Mouse (Mus musculus) megakaryocyte progenitor cell, adult 5-6 weeks (primary cell): ENCODE measurements around the gene Strada. TPM values are rescaled to one million over a fixed set of nuclear protein-coding genes. Genes with fewer than 3 reads are reported as not detected.

Source experiments
- ATAC-seq: replicated peaks from 2 replicates; pipeline ENCODE4 v1.8.0; 2016; ENCODE audit warnings: mild to moderate bottlenecking, moderate TSS enrichment, inconsistent platforms; ENCODE audit not compliant: poor library complexity
- total RNA-seq, 2 experiments: library from RNA; stranded (forward) in 1 of 2; stranded (reverse) in 1 of 2; fragments of 157-497, 149-512 nt in 1 of 2; fragments of 200-1000 nt in 1 of 2; gene quantifications; 2 replicates each; pipeline versions ENCODE4 v1.2.3 to v1.2.4; 2015 to 2017

Gene Strada
- total RNA-seq, 2 experiments from 2014 or later = 21.7 to 31.6 TPM

GRCm38 (mm10) chr11:106192241-106192640 is 9.7 kb downstream of the Strada start:
- no peak for ATAC-seq

- no peak for ATAC-seq
Measured at GRCm38 (mm10) chr11:106191716-106192115, 10.3 kb downstream of the Strada start.

DNA sequence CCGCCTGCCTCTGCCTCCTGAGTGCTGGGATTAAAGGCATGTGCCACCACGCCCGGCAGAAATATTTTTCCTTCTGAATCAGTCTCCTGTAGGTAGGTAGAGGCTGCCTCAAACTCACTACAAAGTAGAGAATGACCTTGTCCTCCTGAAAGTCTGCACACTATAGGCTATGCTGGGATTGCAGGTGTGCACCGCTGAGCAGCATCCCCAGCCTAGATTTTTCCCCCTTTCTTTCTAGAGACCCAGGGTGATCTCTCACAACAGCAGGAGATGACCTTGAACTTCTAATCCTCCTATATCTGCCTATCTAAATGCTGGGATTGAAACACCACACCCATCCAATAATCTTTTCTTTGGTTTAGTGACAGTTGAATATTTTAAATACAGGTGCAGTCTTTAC is 14.6 kb downstream of the Strada start:
- ATAC-seq = no peak

DNA sequence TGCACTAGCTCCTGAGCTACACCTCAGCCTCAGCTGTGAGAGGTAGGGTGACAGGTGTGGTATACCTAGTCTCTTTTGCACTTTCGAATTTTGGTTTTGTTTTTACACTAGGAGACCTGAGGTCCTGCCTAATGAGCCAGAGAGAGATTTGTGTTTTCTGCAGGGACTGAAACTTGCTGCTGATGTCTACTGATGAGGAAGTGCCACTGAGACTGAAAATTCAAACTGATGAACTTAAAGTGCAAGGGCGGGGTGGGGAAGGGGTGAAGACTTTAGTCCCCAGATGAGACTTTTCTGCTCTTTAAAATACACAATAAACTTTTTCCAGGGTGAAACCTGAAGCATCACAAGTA is 21.5 kb downstream of the Strada start:
- ATAC-seq = no peak

- no peak for ATAC-seq
Measured at GRCm38 (mm10) chr11:106179711-106180448, 22.1 kb downstream of the Strada start.

- peak; percentile 90 for ATAC-seq
Measured at GRCm38 (mm10) chr11:106178036-106178782, 23.8 kb downstream of the Strada start.

DNA sequence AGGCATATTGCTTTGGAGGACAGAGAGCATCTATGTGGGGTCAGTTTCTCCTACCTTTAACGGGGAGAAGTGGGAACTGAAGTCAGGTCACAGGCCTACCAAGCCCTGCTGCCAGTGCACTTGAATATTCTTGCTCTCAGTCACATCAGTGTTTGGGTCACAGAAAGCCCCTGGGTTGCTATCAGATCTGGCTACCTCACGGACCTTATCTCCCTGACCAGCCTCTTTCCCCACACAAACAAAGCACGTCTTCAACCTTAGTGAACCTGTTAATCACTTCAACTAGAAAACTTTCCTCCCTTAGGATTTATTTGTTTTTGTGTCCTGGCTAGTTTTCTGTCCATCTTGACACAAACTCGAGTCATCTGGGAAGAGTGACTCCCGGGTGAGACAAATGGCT is 25.6 kb downstream of the Strada start:
- no peak for ATAC-seq

DNA sequence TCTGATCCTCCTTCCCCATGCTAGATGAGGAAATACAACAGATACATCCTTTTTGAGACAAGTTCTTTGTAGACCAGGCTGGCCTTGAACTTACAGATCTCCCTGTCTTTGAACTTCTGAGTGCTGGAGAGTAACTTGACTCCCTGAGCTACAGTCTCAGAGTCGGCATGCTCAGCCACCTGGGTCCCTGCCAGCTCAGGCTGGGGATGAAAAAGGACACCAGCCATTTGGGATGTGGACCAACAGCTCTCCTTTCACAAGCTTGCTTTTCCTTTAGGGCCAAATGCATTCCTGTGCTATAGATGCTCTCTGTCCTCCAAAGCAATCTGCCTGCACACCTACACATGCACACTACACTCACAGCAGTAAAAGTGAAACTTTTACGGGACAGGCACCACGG is 26.9 kb downstream of the Strada start:
- ATAC-seq = no peak

DNA sequence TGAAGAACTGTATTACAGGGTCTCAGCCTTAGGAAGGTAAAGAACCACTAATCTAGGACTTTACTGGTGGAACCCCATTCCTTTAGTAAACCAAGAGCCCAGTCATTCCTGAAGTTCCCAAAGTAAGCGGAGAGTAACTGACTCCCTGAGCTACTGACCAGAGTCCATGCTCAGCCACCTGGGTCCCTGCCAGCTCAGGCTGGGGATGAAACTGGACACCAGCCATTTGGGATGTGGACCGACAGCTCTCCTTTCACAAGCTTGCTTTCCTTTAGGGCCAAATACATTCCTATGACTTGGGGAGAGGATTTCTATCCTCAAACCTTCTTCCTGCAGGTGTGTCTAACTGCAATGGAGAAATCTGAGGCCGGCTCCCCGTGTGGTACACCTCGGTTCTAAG is 27.6 kb downstream of the Strada start:
- ATAC-seq = no peak

- 0 out of 2 replicates have a peak, but pooled peaks have one; percentile 28 for ATAC-seq
Measured at GRCm38 (mm10) chr11:106173228-106173627, 28.7 kb downstream of the Strada start.

DNA sequence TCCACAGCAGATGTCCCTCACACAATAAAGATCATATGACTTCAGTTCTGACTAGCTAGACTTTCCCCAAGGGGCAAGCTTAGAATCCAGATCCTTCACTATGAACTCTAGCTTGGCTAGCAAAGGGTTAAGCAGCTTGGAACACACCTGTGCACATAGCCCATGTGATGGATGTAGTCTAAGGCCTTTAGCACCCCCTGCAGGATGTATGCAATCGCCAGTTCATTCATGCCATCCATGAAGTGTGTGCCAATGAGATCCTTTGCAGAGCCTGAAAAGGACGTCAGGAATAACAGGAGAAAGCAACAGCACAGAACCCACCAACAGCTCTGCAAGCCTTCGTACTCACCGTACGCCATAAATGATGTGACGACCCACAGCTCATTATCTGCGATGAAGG is 31.2 kb downstream of the Strada start:
- ATAC-seq = peak; percentile 52

- peak; percentile 85 for ATAC-seq
Measured at GRCm38 (mm10) chr11:106167435-106167834, 34.5 kb downstream of the Strada start.

GRCm38 (mm10) chr11:106164601-106165180 is 37.3 kb downstream of the Strada start:
- ATAC-seq = no peak

- ATAC-seq = no peak
Measured at GRCm38 (mm10) chr11:106163546-106163945, 38.4 kb downstream of the Strada start.

DNA sequence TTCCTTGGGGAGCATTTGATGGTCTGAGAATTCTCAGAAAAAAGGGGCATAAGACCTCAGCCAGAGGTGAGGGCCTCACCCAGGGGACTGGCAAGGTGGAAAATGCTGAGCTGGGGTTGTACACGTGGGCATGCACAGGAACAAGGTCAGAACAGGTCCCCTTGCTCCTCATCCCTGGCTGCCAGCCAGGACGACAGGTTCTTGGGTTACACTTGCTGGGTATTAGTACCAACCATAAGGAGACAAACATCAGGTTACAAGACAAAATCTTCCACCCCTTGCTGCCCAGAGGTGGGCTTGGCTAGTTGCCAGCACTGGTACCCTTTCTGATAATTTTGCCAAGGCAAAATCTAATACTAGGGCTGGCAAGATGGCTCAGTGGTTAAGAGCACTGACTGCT is 39.7 kb downstream of the Strada start:
- no peak for ATAC-seq

GRCm38 (mm10) chr11:106160841-106161721 is 40.9 kb downstream of the Strada start, which contains the start of the genes Gm10840 and Limd2:
TSS of gene Gm10840 (plus strand) at chr11:106160850.
TSS of gene Limd2 (minus strand) at chr11:106160860.
- ATAC-seq = peak; percentile 12

DNA sequence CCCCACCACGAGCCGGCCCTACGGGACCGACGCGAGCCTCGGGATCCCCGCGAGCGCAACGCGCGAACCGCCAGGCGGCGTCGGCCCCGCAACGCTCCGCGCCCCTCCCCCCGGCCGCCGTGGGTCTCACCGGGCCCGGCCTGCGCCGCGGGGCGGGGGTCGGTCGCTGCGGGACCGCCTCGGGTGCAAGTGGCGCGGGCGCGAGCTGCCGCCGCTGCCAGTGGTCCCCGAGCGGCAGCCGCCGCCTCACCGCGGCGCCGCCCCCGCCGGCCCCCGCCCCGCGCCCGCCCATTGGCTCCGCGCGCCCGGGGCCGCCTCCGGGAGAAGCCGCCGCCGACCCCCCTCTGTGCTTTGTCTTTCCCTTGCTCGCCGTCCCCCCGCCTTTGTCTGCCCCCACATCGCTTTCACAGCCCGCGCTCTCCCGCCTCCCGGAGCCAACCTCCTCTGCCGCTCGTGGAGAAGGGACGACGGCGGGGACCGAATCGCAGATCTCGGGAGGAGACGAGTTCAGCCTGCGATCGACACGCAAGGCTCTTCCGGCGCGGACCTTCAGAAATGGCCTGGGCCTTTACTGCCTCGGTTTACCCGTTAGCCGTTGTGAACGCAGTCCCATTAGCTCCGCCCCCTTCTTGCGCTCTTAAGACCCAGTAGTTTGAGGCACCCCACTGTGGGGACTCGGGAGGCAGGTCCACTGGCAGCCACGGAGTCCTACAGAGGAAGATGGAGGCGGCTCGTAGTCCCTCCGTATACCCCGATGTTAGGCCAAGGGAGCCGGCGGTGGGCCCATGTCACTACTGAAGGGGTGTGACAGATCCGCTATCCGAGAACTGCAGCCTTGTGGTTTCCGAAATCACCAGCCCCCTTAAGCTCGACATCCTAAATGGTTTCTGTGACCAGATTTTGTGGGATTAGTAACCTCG is 41.8 kb downstream of the Strada start:
- peak; percentile 38 for ATAC-seq

DNA sequence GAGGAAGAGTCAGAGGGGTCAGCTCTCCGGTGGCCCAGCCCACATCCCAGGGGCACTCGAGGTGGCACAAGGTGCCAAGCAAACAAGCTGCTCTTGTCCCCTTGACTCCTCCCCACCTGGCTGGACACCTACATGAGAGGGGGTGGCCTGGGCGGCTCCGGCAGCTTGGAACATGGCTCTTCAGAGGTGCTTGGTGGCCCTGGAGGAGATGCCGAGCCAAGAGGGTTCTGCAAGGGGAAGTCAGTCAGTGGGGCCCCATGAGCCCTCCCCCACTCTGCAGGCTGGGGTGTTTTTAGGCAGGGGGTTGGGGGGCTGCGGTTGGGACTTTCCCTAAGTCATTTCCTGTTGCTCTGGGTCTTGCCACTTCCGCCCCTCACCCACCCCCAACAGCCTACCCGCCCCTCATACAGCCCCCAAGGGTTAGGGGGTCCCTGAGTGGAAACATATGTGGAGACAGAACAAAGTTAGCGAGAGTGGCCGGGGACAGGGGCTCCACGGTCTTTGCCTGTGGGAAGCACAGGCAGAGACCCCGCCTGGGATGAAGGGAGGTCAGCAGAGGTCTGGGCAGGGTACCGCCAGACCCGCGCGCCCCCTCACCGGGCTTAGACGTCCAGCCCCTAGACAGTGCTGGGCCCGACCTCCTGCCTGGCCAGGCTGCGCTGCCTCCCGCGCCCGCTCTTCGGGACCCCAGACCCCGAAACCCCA is 42.6 kb downstream of the Strada start:
- peak; percentile 54 for ATAC-seq

GRCm38 (mm10) chr11:106158930-106159215 is 43.1 kb downstream of the Strada start:
- ATAC-seq = no peak
